Mouse (Mus musculus) forebrain, embryonic 12.5 days (tissue): ENCODE data around the gene Sult6b2. TPM values are rescaled to one million over a fixed set of nuclear protein-coding genes. Genes with fewer than 3 reads are reported as not detected.
A peak's percentile ranks its signal among the peaks of the same experiment; 100 is the strongest.

Source experiments
- ATAC-seq: fragments of 200-750 bp; cut with Nextera tagmentation; 2 replicates; pipeline ENCODE4 v1.8.0; 2017; ENCODE audit warnings: moderate TSS enrichment; ENCODE audit not compliant: low FRiP score
- H3K27ac ChIP-seq: fragments of 300-500 bp; sonication (generic); 2 replicates; pipeline ENCODE4 v1.5.1; 2016; ENCODE audit warnings: mild to moderate bottlenecking
- H3K27me3 ChIP-seq: fragments of 300-500 bp; sonication (generic); 2 replicates; pipeline ENCODE4 v1.6.1; 2016; ENCODE audit warnings: mild to moderate bottlenecking
- H3K36me3 ChIP-seq: fragments of 300-500 bp; sonication (generic); replicated peaks from 2 replicates; pipeline ENCODE4 v1.6.1; 2016; ENCODE audit warnings: mild to moderate bottlenecking
- H3K4me1 ChIP-seq: fragments of 300-500 bp; sonication (generic); 2 replicates; pipeline ENCODE4 v1.6.1; 2016
- H3K4me2 ChIP-seq: fragments of 300-500 bp; sonication (generic); 2 replicates; pipeline ENCODE4 v1.6.1; 2016; ENCODE audit warnings: mild to moderate bottlenecking, moderate library complexity
- H3K4me3 ChIP-seq: fragments of 300-500 bp; sonication (generic); replicated peaks from 2 replicates; pipeline ENCODE4 v1.5.1; 2016; ENCODE audit warnings: mild to moderate bottlenecking
- H3K9ac ChIP-seq: fragments of 300-500 bp; sonication (generic); 2 replicates; pipeline ENCODE4 v1.6.1; 2016; ENCODE audit warnings: mild to moderate bottlenecking
- H3K9me3 ChIP-seq: fragments of 300-500 bp; sonication (generic); 2 replicates; pipeline ENCODE4 v1.6.1; 2016
- WGBS: fragments of 180-500 bp; shearing (Covaris S2); methylation state at CpG from one replicate; pipeline ENCODE4 v1.1.7; 2016; 5-methylcytosine and 5-hydroxymethylcytosine counted together
- polyA plus RNA-seq: library from polyadenylated mRNA; unstranded; fragments of >200 nt; fragmentation: Nextera tagmentation; extraction: Ambion mirVana; gene quantifications from 2 replicates; pipeline ENCODE4 v1.2.1, GENCODE M21; 2016

Gene Sult6b2
- polyA plus RNA-seq, 1 experiment from 2014 or later, result 0.17 TPM

GRCm38 (mm10) chr6:142788042-142788987, 16.0 kb downstream of the Sult6b2 start:
- Histone ChIP-seq H3K4me1 (peaks cover 17% of the 10 kb centered on the region), H3K36me3 (no peaks in the 10 kb centered on the region), H3K4me2 (no peak overlapping the region), H3K27ac (no peak overlapping the region), H3K27me3 (peaks cover 6% of the 10 kb centered on the region), H3K4me3 (no peak overlapping the region), H3K9ac (no peak overlapping the region), H3K9me3 (no peaks in the 10 kb centered on the region)
- WGBS, result 59% methylated on average over 18 of the region's 18 CpGs
- ATAC-seq, result no peak; the same call in 1 of the 2 replicates

DNA sequence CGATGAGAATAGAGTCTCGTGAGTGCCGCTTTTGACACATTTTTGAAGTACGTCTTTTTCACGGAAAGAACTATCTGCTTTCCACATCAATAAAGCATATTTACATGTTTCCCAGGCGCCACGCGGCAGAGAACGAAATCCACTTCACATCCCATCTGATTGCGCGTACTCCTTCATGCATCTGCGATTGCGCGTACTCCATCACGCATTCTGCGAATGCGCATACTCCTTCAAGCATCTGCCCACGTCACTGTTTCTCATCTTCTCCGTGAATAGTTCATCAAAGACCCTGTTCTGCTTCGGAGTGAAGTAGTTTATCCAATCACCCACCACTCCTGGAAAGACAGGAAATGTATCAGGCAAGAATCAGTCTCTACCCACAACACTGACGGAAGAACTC, 18.2 kb downstream of the Sult6b2 start:
- peaks cover 9% of the 10 kb centered on the region; the same call in 1 of the 2 replicates for H3K4me1 ChIP-seq
- 88% methylated on average over 21 of the region's 21 CpGs for WGBS
- no peaks in the 10 kb centered on the region for H3K36me3 ChIP-seq
- H3K27me3 ChIP-seq, result peaks cover 15% of the 10 kb centered on the region
- no peak overlapping the region for H3K4me2 ChIP-seq
- no peak overlapping the region for H3K9ac ChIP-seq
- ATAC-seq, result no peak
- H3K27ac ChIP-seq, result no peak overlapping the region
- H3K4me3 ChIP-seq, result no peak overlapping the region
- no peaks in the 10 kb centered on the region for H3K9me3 ChIP-seq

- 38% methylated on average over 4 of the region's 4 CpGs for WGBS
- no peak overlapping the region for H3K9ac ChIP-seq
- H3K27me3 ChIP-seq, result peaks cover 15% of the 10 kb centered on the region
- H3K4me3 ChIP-seq, result no peak overlapping the region
- H3K36me3 ChIP-seq, result no peaks in the 10 kb centered on the region
- H3K9me3 ChIP-seq, result no peaks in the 10 kb centered on the region
- H3K4me2 ChIP-seq, result no peak overlapping the region
- peaks cover 14% of the 10 kb centered on the region for H3K4me1 ChIP-seq
- no peak overlapping the region for H3K27ac ChIP-seq
- ATAC-seq, result no peak
These were observed 19.0 kb downstream of the Sult6b2 start for GRCm38 (mm10) chr6:142785343-142785742.

DNA sequence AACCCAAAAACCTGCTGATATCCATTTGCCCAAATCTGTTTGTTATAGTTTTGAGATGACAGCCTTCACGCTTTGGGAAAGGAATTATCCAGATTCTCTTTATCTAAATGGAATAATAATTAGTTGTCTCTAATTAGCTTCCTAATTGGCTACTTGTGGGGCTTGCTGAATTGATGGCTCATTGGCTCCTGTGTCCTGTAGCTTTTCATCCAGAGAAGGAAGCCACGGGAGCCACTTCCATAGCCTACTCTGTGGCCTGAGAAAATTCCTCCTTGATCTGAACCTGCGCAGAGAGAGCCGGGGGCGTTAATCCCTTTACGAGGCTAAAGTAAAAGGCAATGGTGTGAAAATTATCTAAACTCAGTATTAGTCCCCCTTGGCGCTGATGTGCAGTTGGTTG, 23.0 kb downstream of the Sult6b2 start:
- Histone ChIP-seq H3K27me3 (peaks cover 15% of the 10 kb centered on the region), H3K4me1 (peaks cover 18% of the 10 kb centered on the region), H3K9ac (no peak overlapping the region), H3K27ac (peak overlapping the region; percentile 14; the same call in 1 of the 2 replicates), H3K4me3 (no peak overlapping the region), H3K4me2 (no peak overlapping the region), H3K36me3 (0 out of 2 replicates have a peak, but pooled peaks cover 4% of the 10 kb centered on the region), H3K9me3 (no peaks in the 10 kb centered on the region)
- WGBS, result 17% methylated on average over 7 of the region's 7 CpGs
- ATAC-seq, result peak; percentile 57; the same call in 1 of the 2 replicates

- Histone ChIP-seq H3K27me3 (peaks cover 15% of the 10 kb centered on the region), H3K4me1 (peaks cover 18% of the 10 kb centered on the region), H3K27ac (no peak overlapping the region), H3K9me3 (no peaks in the 10 kb centered on the region), H3K4me2 (no peak overlapping the region), H3K4me3 (no peak overlapping the region), H3K9ac (no peak overlapping the region), H3K36me3 (peaks cover 11% of the 10 kb centered on the region)
- peak; percentile 69; the same call in 1 of the 2 replicates for ATAC-seq
- 30% methylated on average over 4 of the region's 4 CpGs for WGBS
These were observed 23.7 kb downstream of the Sult6b2 start for GRCm38 (mm10) chr6:142780574-142781033.

DNA sequence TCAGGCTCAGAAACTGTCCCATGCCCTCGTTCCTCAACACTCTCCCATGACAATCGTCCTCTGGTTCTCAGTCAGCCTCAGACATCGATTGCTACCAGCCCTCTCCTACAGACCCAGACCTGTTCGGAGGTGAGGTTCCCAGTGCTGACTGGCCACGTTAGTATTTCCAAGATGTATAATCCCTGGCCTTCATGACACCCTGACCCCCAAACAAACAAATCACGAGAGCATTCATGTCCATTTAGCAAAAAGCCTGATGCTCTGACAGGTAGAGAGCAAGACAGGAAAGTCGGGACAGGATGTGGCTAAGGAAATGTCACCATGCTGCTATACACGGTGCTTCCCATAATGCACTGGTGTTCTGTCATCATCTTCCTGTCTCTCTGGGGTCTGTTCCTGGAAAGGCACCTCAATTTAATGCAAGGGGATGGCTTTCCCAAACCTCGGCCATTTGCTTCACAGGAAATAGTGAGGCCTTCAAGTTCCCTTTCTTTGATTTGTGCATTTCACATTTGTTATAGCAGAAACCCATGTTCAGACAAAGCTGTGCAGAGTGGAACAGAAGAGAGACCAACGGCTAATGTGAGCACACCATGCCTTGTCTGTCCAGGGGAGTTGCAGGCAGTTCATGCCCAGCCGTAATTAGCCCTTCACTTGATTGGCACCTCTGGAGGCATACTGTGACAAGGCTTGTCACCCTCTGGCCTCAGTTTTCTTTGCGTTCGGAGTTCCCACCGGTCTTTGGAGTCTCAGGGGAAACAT, 24.3 kb downstream of the Sult6b2 start:
- 0 out of 2 replicates have a peak overlapping the region, but pooled peaks have one; percentile 43 for H3K27ac ChIP-seq
- peaks cover 15% of the 10 kb centered on the region for H3K27me3 ChIP-seq
- peaks cover 15% of the 10 kb centered on the region for H3K36me3 ChIP-seq
- H3K4me2 ChIP-seq, result no peak overlapping the region
- no peaks in the 10 kb centered on the region for H3K9me3 ChIP-seq
- peaks cover 18% of the 10 kb centered on the region for H3K4me1 ChIP-seq
- H3K9ac ChIP-seq, result no peak overlapping the region
- no peak overlapping the region for H3K4me3 ChIP-seq
- WGBS, result 40% methylated on average over 14 of the region's 14 CpGs
- peak; percentile 84 for ATAC-seq

- Histone ChIP-seq H3K9me3 (no peaks in the 10 kb centered on the region), H3K4me1 (peaks cover 18% of the 10 kb centered on the region), H3K4me3 (no peak overlapping the region), H3K4me2 (no peak overlapping the region), H3K27me3 (peaks cover 15% of the 10 kb centered on the region), H3K36me3 (peaks cover 22% of the 10 kb centered on the region), H3K9ac (no peak overlapping the region), H3K27ac (0 out of 2 replicates have a peak overlapping the region, but pooled peaks have one; percentile 43)
- peak; percentile 59 for ATAC-seq
- 55% methylated on average over 11 of the region's 11 CpGs for WGBS
These were observed 25.1 kb downstream of the Sult6b2 start for GRCm38 (mm10) chr6:142779045-142779811.

GRCm38 (mm10) chr6:142776935-142777334, 27.4 kb downstream of the Sult6b2 start:
- H3K36me3 ChIP-seq, result peaks cover 45% of the 10 kb centered on the region
- H3K9ac ChIP-seq, result no peak overlapping the region
- H3K4me1 ChIP-seq, result peaks cover 18% of the 10 kb centered on the region
- H3K4me3 ChIP-seq, result no peak overlapping the region
- no peak overlapping the region for H3K4me2 ChIP-seq
- ATAC-seq, result no peak
- H3K9me3 ChIP-seq, result no peaks in the 10 kb centered on the region
- H3K27me3 ChIP-seq, result no peaks in the 10 kb centered on the region
- H3K27ac ChIP-seq, result no peak overlapping the region
- 90% methylated on average over 4 of the region's 4 CpGs for WGBS

DNA sequence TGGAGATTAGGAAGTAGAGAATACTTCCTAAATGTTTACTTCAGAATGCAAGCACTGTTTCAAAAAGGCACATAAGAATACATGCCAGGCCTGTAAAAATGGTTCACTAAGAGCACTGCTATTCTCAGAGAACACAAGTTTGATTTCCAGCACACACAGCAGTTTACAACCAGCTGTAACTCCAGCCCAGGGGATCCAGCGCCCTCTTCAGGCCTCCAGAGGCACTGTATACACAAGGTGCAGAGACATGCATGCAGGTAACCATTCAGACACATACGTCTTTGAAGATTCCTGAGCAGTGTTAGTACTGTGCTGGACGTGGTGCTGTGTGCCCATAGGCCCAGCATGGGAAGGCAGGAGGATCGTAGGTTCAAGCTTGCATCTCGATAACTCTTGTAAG, 30.7 kb downstream of the Sult6b2 start:
- Histone ChIP-seq H3K4me3 (no peak overlapping the region), H3K27me3 (no peaks in the 10 kb centered on the region), H3K36me3 (peaks cover 77% of the 10 kb centered on the region), H3K4me2 (no peak overlapping the region), H3K9ac (no peak overlapping the region), H3K27ac (no peak overlapping the region), H3K9me3 (no peaks in the 10 kb centered on the region), H3K4me1 (no peaks in the 10 kb centered on the region)
- no peak for ATAC-seq
- 93% methylated on average over 5 of the region's 5 CpGs for WGBS

- Histone ChIP-seq H3K9me3 (no peaks in the 10 kb centered on the region), H3K4me2 (no peak overlapping the region), H3K4me1 (no peaks in the 10 kb centered on the region), H3K9ac (no peak overlapping the region), H3K36me3 (peaks cover 96% of the 10 kb centered on the region), H3K27ac (no peak overlapping the region), H3K27me3 (no peaks in the 10 kb centered on the region), H3K4me3 (no peak overlapping the region)
- 93% methylated on average over 4 of the region's 4 CpGs for WGBS
- ATAC-seq, result no peak
These were observed 32.7 kb downstream of the Sult6b2 start for GRCm38 (mm10) chr6:142771643-142772042.

GRCm38 (mm10) chr6:142769896-142770295, 34.4 kb downstream of the Sult6b2 start:
- no peak overlapping the region for H3K4me3 ChIP-seq
- no peak overlapping the region for H3K4me2 ChIP-seq
- H3K4me1 ChIP-seq, result no peaks in the 10 kb centered on the region
- no peaks in the 10 kb centered on the region for H3K27me3 ChIP-seq
- no peaks in the 10 kb centered on the region for H3K9me3 ChIP-seq
- H3K9ac ChIP-seq, result no peak overlapping the region
- H3K36me3 ChIP-seq, result peaks cover 97% of the 10 kb centered on the region
- WGBS, result 93% methylated on average over 3 of the region's 3 CpGs
- H3K27ac ChIP-seq, result no peak overlapping the region
- ATAC-seq, result no peak
